ENCODE assay signal across 25 mouse cellular contexts in genomic region chr12:100378266-100378665, GRCm38 (mm10).
DNase-seq lines count a peak whose midpoint lies in the region; ATAC-seq and TF ChIP-seq lines count a peak whose summit lies in the region.
"Had no signal": no experiment of that assay in that cellular context is flagged by ENCODE, and none has a peak within 500 bp of the region (broad histone marks: within the 10 kb centered on the region; RNA-seq: fewer than 3 reads in every experiment).

No protein-coding gene starts in this region.

- peak; percentile 9 for DNase-seq in lung, postnatal 0 days (ENCODE audit: low spot score)
- no peak for DNase-seq in lung, postnatal 25 days (ENCODE audit: low spot score)
- DNase-seq in 416B (ENCODE audit: low read depth), result peak; percentile 43
- peak; percentile 51 for DNase-seq in Muller cell, postnatal 12 days (ENCODE audit: inconsistent ontology term)
- no peak for DNase-seq in gastrocnemius, postnatal 14 days
- no peak for DNase-seq in kidney, adult 8-10 months
- DNase-seq: adrenal gland, postnatal 14 days; cerebellum, adult 11 months; cerebellum, adult 2 months; cerebellum, adult 9-11 months; cerebellum, postnatal 25 days; forebrain, postnatal 0 days; gastrocnemius, adult 2 months; gastrocnemius, postnatal 25 days; kidney, adult 11 months had no signal

- 71% methylated on average over 2 of the region's 2 CpGs for WGBS in lung, postnatal 0 days

- peaks cover 25% of the 10 kb centered on the region; the same call in 1 of the 2 replicates for H3K36me3 ChIP-seq in lung, postnatal 0 days (ENCODE audit: insufficient read depth, low read length)

- no peak overlapping the region for H3K4me3 ChIP-seq in lung, postnatal 0 days (ENCODE audit: low read depth, low read length)
- H3K4me3 ChIP-seq: embryonic facial prominence, embryonic 12.5 days; embryonic facial prominence, embryonic 15.5 days; gastrocnemius, adult 2 months; hindbrain, embryonic 10.5 days; hindbrain, embryonic 13.5 days; intestine, embryonic 15.5 days had no signal

- intact Hi-C loops in gastrocnemius, postnatal 14 days (cut with DNase I; ENCODE audit: low total_unique reads), result no loop called here

- no peaks in the 10 kb centered on the region for H3K9me3 ChIP-seq in lung, postnatal 0 days (ENCODE audit: low read length)
- H3K9me3 ChIP-seq: embryonic facial prominence, embryonic 12.5 days; embryonic facial prominence, embryonic 15.5 days; hindbrain, embryonic 10.5 days; hindbrain, embryonic 13.5 days; intestine, embryonic 15.5 days had no signal

- H3K27ac ChIP-seq in lung, postnatal 0 days (ENCODE audit: low read length), result no peak overlapping the region
- H3K27ac ChIP-seq: embryonic facial prominence, embryonic 12.5 days; embryonic facial prominence, embryonic 15.5 days; gastrocnemius, adult 2 months; hindbrain, embryonic 10.5 days; hindbrain, embryonic 13.5 days; intestine, embryonic 15.5 days had no signal

- H3K4me1 ChIP-seq in lung, postnatal 0 days (ENCODE audit: insufficient read depth, low read depth, low read length), result no peaks in the 10 kb centered on the region
- H3K4me1 ChIP-seq: embryonic facial prominence, embryonic 12.5 days; hindbrain, embryonic 10.5 days; hindbrain, embryonic 13.5 days; intestine, embryonic 15.5 days had no signal

- TF ChIP-seq EP300 in lung, postnatal 0 days (IDR thresholded peaks at IDR 0.05), result no peak

- no peak for TF ChIP-seq CTCF in lung, postnatal 0 days (IDR thresholded peaks at IDR 0.05)

- H3K27me3 ChIP-seq in lung, postnatal 0 days (replicated peaks; ENCODE audit: insufficient read depth, low read length), result no peaks in the 10 kb centered on the region
- H3K27me3 ChIP-seq: embryonic facial prominence, embryonic 12.5 days; embryonic facial prominence, embryonic 15.5 days; hindbrain, embryonic 13.5 days; intestine, embryonic 15.5 days; Patski had no signal

- no peak overlapping the region for H3K4me2 ChIP-seq in lung, postnatal 0 days (replicated peaks; ENCODE audit: low read depth, low read length)
- H3K4me2 ChIP-seq: embryonic facial prominence, embryonic 12.5 days; embryonic facial prominence, embryonic 15.5 days; heart, embryonic 11.5 days; hindbrain, embryonic 13.5 days; intestine, embryonic 15.5 days had no signal

- H3K9ac ChIP-seq in lung, postnatal 0 days (replicated peaks; ENCODE audit: low read depth), result no peak overlapping the region
- H3K9ac ChIP-seq: embryonic facial prominence, embryonic 12.5 days; embryonic facial prominence, embryonic 15.5 days; forebrain, postnatal 0 days; hindbrain, embryonic 13.5 days; intestine, embryonic 15.5 days had no signal

- ATAC-seq in lung, postnatal 0 days, result no peak
- no peak for ATAC-seq in monocyte, adult 5-6 weeks (replicated peaks; ENCODE audit: insufficient number of reproducible peaks, low FRiP score, low TSS enrichment, poor library complexity, severe bottlenecking)
- ATAC-seq: forebrain, embryonic 14.5 days; forebrain, postnatal 0 days; hindbrain, embryonic 16.5 days; intestine, embryonic 15.5 days; Patski had no signal

Comparison
In these comparisons a context has a peak if more than half of its experiments do, and no peak if none do; other contexts are left out.
1. DNase-seq: peak in lung, postnatal 0 days (single experiment), 416B (single experiment) and Muller cell, postnatal 12 days (single experiment); none in lung, postnatal 25 days (single experiment), gastrocnemius, postnatal 14 days (single experiment) and kidney, adult 8-10 months (0 of 2).